Mouse (Mus musculus) kidney, adult 9 months (tissue): ENCODE results near the gene Vstm5.
"Not testable (repeated sequence)": the region's sequence is repeated elsewhere in the genome, so short reads cannot be mapped to it uniquely, and the experiment has no call there.

ENCODE experiments used
- DNase-seq: peaks from one replicate; pipeline ENCODE4 v3.0.0; 2022

Gene Vstm5

DNA sequence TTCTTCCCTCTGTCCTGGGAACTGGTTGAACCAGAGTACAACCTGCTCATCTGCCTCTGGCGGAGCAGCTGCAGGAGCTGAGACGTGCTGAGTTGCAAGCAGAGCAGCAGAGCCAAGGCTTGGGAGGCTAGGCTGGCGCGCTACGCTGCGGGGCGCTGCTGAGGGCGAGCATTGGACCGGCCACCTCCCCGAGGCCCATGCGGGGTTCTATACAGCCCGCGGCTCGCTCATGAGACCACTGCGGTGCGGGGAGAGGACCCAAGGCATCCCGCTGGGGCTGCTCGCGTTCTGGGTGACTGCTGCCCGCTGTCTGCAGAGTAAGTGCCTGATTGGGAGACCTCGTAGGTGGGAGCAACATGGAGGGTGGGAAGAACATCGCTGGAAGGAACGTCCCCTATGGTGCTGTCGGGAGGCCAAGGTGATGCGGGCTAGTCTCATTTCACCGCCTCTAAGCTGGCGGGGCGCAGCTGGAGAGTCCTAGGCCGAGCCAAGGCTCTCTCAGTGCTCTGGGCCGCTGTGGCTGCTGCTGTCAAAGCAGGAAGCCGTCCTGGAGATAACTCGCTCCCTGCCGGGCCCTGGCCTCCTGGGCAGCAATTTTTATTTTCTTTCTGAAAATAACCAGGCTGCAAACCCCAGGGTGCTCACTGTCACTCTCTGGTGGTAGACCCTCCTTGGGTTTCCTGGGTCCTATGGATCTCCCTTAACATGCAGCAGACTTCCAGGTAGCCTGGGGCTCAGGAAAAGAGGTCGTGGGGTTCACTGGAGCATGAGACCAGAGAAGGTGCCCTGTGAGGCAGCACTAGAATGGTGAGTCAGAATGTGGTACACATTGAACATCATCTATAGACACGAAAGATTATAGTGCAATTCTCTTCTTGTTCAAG, at the start of gene Vstm5:
TSS of gene Vstm5 (plus strand) at position 4 of the 884 bp plus-strand sequence.
- DNase-seq, result no peak

DNA sequence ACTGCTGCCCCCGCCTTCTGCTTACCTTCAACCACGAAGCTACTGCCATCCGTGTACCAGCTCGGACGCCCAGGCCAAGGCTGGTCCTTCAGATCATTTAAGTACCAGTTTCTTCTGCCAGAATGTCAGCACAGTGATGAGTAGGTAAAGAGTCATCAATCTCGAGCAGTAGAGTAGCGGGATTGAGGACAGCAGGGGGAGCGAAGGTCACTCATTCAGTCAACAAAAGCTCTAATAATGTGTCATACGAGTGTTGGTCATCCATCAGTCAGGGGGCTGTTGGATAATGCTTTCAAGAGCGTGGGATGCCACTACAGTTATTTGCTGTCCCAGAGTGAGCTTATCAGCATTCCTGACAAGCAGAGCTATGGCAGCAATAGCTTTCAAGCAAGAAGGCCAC, 44.0 kb upstream of the Vstm5 start:
- not testable (repeated sequence) for DNase-seq

DNA sequence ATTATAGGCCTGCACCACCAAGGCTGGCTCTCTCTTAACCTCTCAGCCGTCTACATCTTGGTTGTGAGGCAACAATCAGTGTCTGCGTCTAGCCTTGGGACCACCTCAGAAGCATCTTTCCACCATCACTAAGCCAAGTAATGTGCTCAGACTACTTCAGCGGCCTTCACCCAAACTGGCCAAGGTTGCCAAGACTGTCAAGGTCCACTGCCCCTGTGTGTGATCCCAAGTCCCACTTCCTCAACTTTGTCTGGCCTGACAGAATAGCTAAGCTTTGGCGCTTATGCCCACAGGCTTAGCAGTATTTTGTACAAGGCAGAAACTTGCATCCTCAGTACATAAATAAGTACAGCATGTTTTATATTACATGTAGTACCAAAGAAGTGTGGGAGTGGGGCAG, 32.2 kb upstream of the Vstm5 start:
- DNase-seq, result peak; percentile 34

DNA sequence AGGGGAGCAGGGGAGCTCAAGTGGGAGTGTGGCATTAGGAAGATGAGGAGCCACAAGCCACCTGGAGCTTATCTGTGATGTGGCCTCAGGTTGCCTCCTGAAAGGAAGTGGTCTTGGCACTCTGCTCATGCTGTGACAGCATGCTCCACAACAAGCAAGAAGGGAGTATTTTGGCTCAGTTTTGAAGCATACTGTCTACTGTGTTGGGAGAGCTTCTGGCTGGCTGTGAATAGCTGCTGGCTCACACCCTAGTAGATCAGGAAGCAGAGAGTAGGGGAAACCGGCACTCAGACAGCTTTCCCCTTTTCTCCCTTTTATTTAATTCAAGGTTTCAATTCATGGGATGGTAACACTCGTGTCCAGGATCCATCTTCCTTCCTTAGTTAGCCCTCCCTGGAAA, 29.5 kb upstream of the Vstm5 start:
- no peak for DNase-seq

DNA sequence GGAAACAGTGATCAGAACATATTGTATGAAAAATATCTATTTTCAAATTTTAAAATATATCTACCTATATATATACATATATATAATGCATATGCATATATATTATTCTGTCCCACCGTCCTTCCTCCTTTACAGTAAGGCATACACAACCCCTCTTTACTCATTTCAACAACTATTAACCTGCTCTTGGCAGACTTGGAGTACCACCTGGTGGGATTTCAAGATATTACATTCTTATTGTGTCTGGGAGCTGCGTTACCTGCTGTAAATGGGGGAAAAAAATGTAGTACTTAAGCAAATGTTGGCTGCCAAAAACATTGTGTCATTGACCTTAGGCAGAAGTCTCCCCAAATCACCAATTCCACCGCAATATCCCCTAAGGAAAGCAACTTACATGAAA, 27.0 kb upstream of the Vstm5 start:
- DNase-seq, result peak; percentile 37

DNA sequence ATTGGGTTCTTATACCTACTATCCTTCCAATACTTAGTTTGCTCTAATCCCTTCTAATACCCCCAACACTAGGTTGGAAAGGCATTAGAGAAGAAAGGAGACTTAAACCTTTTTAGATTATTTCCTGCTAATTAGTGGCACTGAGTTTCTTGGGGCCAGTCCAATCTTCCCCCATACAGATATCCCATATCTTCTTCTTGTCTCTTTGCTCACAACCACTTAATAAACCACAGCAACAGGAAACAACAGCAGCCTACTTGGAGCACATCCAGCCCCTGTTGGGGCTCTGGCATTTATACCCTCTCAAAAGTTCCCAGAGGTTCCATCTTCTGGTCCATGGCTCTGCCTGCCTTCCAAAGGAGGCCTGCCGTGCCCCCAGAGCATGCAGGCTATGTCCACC, 25.1 kb upstream of the Vstm5 start:
- DNase-seq, result no peak

DNA sequence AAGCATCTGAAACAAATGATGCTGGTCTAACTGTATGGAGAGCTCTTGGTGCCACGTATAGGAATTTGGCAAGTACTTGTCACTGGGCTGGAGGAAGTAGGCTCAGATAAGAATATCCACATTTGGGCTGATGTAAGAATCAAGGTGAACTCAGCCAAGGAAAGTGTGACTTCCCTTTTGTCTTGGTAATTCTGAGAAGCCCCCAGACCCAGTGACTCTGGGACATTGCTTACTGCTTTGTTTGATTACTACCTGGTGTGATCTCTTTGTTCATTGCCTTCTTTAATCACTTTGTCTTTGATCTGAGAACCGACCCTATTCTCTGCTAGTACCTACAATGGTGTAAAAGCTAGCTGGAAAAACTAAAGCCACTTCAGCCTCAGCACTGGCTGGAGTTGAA, 13.9 kb upstream of the Vstm5 start:
- DNase-seq, result no peak

DNA sequence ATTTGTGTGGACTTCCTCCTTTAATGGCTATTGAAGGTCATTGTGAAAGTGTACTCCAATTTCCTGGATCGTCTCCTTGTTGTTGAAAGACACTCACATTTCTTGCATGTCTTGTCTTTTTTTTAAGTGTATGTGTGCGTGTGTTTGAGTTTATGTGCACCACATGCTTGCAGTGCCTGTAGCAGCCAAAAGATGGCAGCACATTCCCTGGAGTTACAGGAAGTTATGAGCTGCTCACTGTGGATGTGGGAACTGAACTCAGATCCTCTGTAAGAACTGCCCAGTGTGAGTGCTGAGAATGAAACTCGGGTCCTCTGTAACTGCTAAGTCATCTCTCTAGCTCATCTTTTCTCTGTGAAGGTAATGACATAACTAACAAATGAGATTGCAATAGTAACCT, 6.4 kb upstream of the Vstm5 start:
- DNase-seq, result no peak

DNA sequence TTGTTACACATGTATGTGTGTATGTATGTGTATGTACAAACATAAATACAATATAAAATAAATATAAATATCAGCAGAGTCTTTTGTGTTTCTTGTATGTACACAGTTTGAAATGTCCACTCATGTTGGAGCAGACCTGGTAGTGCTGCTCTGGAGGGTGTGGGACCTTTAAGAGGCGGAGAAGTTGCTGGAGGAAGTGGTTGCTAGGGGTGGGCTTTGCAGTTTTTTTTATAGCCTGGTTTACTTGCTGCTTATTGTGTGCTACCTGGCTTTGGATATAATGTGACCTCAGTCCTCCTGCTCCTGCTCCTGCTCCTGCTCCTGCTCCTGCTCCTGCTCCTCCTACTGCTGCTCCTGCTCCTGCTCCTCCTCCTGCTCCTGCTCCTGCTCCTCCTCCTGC, 5.2 kb upstream of the Vstm5 start:
- no peak for DNase-seq

DNA sequence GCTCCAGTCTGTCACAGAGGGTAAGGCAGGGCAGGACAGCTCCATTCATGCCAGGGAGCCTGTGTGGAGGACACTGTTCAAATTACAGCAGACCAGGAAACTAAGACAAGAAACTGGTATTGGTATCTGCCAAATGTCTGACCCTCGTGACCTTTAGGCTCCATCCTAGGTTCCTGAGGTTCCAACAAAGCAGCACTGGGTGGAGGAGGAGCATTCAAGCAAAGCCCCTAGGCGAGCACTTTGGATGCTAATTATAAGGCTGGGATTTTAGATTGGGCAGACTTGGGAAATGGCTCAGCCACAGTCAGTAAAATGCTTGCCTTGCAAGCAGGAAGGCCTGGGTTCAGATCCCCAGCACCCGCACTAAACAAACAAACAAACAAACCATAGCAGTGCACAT, 2.9 kb upstream of the Vstm5 start:
- DNase-seq, result no peak

DNA sequence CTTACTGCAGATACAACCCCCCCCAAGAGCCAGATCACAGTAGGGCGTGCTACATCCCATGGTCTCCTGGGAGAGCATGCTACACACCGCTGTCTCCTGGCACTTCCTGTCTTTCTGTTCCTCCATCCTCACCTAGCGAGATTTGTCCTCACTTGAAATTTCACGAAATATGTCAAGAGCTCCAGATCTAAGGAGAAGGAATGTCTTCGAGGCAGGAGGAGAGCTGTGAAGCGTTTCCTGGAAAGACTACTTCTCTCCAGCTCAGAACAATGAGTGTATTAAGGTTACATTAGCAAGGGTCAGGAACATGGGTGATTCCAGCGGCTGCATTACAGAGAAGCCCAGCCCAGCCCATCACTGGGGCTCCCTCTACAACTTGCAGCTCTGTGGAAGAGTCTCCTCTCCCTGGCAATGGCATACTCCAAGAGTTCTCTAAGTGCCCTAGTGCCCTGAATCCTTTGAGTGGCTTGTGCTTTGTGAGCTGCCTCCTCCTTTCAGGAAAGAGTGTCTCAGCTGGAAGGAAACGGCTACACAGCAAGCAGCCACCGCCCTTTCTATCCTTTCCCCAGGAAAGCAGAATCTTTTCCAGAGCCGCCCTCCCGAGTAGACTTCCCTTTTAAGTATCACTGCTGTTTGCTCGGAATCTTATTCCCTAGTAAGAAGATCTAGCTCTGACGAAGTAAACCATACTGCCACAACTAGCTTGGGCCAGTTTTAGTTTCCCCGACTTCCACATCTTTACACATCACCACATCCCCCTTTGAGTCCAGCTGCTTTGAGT, 1.1 kb upstream of the Vstm5 start:
- DNase-seq, result no peak

DNA sequence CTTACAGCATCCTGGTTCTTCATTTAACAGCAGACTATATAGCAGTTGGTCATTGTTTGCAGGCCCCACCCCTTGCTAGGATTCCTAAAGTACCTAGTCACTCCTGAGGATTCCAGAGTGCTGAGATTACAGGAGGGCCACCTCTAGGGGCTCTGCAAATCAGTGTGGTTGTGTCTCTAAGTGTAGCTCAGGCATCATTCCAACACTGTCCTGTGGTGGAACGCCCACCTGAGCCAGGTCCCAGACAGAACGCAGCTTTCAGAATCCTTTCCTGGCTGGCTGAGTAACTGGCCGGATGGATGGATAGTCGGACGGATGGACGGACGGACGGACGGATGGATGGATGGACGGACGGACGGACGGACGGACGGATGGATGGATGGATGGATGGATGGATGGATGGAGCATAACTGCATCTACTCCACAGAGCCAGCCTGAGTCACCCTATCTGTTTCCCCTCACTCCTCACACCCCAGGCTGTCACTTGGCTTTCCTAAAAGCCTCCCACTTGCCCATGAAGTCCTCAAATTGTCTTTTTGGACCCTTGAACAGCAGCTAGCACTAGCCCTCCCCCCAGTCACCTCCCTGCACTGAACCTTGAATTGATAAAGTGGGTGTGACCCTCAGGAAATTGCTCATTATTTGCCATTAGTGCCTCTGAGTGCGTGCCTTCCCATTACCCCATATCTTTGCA, 401 bp upstream of the Vstm5 start:
- DNase-seq, result no peak

DNA sequence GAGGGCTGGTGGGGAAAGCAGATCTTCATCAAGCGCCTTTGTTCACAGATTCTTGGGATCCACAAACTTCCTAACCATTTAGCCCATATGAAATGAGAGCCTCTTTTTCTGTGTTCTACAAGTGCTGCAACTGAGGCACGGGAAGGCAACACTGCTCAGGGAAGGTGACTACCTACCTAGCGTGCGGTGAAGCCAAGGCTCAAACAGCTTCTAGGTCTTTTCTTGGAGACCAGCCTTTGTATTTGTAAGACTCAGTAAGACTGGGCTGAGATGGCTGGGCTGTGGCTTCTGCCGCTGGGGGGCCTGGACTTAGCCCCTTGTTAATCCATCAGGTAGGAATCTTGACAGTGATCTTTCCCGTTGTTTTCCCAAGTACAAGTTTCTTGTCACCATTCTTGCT, 1.2 kb downstream of the Vstm5 start:
- DNase-seq, result no peak

DNA sequence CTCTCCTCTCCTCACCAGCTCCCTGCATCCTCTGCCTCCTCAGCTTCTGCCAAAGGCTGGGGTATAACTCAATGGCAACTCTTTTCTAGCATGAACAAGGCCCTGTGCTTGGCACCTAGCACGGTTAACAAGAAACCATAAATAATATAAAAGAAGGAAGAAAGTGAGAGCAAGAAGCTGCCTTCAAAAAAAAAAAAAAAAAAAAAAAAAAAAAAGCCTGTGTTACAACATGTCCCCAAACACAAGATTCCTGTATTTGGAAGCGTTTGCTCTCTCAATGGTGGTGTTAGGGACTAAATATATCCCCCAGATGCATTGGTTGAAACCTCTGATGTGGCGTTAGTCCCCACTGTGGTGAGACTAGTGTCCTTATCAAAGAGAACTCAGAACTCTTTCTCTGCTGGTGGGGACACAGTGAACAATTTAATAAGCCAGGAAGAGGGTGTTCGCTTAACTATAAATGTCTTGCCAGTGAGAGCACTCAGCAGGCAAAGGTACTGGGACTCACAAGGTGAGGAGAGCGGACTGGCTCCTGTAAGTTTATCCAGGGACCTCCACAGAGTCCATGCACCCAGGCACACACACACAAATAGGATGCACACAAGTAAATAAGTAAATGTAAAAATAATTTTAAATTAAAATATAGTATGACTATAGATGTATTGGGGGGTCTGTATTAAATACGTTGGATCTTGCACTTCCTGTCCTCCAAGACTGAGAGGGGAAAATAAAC, 2.2 kb downstream of the Vstm5 start:
- no peak for DNase-seq

DNA sequence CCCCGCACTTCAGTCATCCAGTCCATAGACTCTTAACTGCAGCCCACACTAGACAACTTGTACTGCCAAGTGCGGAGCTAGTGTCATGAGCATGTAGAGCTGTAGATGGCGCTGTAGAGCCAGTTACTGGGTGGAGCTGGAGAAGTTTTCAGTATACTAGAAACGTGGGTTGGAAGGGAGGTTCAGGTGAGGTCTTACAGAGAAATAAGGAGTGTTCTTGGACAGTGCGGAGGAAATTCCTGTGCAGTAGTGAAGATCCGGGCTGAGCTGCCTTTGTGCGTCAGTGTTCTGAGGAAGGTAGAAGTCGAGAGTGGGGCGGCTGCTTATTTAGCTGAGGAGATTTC, 2.7 kb downstream of the Vstm5 start:
- peak; percentile 91 for DNase-seq

DNA sequence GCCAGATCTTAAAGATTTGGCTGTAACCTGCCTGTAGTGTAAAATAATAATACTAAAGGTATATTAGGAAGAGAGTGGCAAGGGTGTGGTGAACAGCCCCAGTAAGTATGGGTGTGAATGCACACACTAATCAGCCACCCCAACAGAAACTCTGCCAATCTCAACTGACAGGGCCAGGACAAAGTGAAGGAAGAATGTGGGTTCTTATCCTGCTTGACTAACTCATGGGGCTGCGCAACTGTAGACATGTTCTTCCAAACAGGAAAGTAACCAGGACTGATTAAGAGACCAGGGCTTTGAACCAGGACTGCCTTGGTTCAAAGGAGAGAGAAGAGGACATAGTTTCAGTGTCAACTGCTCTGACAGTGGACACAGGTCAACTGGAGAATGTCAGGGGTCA, 3.3 kb downstream of the Vstm5 start:
- DNase-seq, result no peak

DNA sequence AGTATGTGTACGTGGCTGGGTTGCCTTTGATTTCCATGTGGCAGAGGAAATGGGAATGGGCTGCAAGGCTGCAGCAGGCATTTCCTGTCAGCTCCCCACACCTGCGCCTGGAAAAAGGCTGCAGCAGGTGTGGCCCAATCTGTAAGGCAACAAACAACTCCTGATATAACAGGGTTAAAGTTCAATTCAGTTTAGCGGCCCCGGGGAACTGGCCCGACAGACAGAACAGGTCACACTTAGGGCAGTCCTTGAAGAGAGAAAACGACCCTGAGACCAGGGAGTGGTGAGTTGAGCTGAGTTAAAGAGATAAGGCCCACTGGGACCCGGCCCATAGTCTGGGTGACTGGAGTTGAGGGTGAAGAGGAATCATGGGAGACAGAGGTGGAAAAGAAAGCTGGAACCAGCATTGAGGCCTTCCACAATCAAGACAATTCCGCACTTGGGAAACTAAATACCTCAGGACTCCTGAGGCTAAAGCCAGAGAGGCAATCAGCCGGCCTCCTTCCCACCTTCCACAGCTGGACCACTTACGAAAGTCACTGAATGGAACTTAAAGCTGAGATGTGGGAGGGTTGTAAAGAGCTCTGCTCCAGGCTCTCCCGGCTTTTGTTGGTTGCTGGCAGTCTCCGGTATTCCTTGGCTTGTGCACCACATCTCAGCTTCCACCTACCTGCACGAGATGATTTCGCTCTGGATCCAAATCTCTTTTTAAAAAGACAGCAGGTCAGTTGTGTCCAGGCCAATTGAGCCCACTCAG, 6.7 kb downstream of the Vstm5 start:
- peak; percentile 69 for DNase-seq

DNA sequence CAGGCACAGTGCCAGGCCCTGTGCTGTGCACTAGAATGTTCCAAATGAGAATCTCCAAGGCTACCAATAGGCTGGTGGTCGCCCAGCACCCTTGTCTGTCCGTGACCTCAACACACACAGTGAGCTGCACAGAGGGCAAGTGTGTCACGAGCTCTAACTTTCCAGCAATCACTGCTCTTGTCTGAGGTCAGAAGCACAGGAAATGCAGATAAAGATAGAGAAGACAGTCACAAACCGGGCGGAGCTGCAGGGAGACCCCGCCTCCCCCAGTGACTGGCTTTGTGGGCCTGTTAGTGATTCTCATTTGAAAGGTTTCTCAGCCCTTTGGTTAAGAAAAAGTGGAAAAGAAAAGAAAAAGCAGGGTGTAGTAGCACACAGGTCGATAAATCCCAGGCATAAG, 11.5 kb downstream of the Vstm5 start:
- no peak for DNase-seq

DNA sequence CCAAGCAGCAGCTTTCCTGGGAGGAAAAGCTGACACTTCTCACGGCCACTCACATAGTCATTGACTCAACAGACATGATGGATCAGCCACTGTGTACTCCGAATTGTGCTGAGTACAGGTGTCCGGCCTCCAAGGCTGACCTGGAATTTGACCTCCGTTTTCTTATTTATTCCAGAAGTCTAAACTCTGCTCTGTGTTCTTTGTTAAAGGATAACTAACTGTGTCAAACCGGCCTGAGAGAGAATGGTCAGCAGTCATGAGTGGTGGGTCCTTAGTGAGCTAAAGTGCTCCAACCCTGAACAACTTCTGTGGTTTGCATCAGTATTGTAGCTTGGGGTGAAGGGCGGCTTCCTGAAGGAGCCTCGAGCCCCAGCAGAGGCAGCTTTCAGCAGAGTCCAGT, 13.4 kb downstream of the Vstm5 start:
- peak; percentile 93 for DNase-seq

DNA sequence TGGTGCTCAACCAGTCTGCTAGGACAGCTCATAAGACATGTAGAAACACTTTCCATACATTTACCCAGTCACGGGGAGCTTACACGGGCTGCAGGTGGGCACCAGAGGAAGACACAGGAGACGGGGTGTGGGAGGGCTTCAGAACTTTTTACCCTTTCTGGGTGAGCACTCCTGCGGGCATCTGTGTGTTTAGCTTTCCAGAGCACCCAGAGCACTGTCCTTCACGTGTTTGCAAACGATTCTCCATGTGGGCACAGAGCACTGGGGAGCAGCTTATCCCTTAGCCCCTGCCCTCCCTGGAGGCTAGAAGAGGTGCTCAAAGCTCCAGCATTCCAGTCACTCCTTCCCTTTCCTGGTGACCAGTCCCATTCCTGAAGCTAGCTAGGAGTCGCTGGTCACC, 15.7 kb downstream of the Vstm5 start:
- no peak for DNase-seq

DNA sequence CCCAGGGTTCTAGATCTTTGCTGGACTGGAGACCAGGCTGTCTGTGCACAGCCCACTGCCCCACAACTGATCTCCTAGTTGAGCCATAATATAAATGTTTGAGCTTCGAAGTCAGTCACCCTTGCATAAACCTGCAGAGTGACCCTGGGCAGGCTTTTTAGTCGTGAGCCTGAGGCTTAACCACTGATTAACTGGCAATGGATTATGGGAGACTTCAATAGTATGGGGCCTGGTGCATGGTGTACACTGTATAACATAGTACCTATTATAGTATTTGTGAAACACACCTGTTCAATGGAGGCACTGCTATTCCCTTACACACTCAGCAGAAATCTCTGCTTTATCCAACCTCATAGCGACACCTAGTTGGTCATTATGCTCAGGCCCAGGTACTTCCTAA, 17.4 kb downstream of the Vstm5 start:
- DNase-seq, result no peak

DNA sequence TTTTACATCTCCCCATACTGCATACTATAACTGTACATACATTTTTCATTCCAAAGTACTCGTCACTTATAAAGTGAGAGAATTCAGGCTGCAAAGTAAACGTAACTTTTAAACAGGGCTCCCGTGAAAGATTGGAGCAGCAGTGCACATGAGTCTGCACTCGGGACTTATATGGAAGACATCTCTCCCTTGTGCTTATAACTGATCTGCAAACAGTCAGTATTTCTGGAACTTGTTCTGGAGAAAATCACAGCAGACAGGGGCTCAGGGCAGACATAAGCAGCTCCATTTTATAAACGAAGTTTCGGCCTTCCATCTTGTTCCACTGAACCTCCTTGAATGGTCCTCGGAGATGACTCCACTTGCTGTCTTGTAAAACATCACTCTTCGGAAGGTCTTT, 23.1 kb downstream of the Vstm5 start:
- no peak for DNase-seq
